Mouse (Mus musculus) embryonic facial prominence, embryonic 15.5 days (tissue): ENCODE results near the gene Nrxn1. TPM values are rescaled to one million over a fixed set of nuclear protein-coding genes. Genes with fewer than 3 reads are reported as not detected.

ENCODE experiments used
- ATAC-seq: fragments of 200-750 bp; cut with Nextera tagmentation; 2 replicates; pipeline ENCODE4 v1.8.0; 2017; ENCODE audit warnings: low read depth, moderate TSS enrichment; ENCODE audit not compliant: insufficient number of reproducible peaks, low FRiP score, low TSS enrichment
- H3K27ac ChIP-seq: fragments of 300-500 bp; sonication (generic); replicated peaks from 2 replicates; pipeline ENCODE4 v1.5.1; 2015; ENCODE audit warnings: mild to moderate bottlenecking, inconsistent platforms
- H3K27me3 ChIP-seq: fragments of 300-500 bp; sonication (generic); 2 replicates; pipeline ENCODE4 v1.6.1; 2015; ENCODE audit warnings: inconsistent platforms
- H3K36me3 ChIP-seq: fragments of 300-500 bp; sonication (generic); 2 replicates; pipeline ENCODE4 v1.6.1; 2015; ENCODE audit warnings: mild to moderate bottlenecking, inconsistent platforms
- H3K4me1 ChIP-seq: fragments of 300-500 bp; sonication (generic); 2 replicates; pipeline ENCODE4 v1.6.1; 2015; ENCODE audit warnings: inconsistent platforms
- H3K4me2 ChIP-seq: fragments of 300-500 bp; sonication (generic); replicated peaks from 2 replicates; pipeline ENCODE4 v1.6.1; 2015; ENCODE audit warnings: mild to moderate bottlenecking, inconsistent platforms
- H3K4me3 ChIP-seq: fragments of 300-500 bp; sonication (generic); replicated peaks from 2 replicates; pipeline ENCODE4 v1.5.1; 2015; ENCODE audit warnings: mild to moderate bottlenecking, inconsistent platforms
- H3K9ac ChIP-seq: fragments of 300-500 bp; sonication (generic); 2 replicates; pipeline ENCODE4 v1.6.1; 2015; ENCODE audit warnings: inconsistent platforms
- H3K9me3 ChIP-seq: fragments of 300-500 bp; sonication (generic); replicated peaks from 2 replicates; pipeline ENCODE4 v1.6.1; 2016; ENCODE audit warnings: inconsistent platforms
- WGBS: fragments of 180-500 bp; shearing (Covaris S2); methylation state at CpG from one replicate; pipeline ENCODE4 v1.1.7; 2015; 5-methylcytosine and 5-hydroxymethylcytosine counted together
- polyA plus RNA-seq: library from polyadenylated mRNA; unstranded; fragments of >200 nt; fragmentation: Nextera tagmentation; extraction: Ambion mirVana; gene quantifications from 2 replicates; pipeline ENCODE4 v1.2.1, GENCODE M21; 2015

Nrxn1 gene
- polyA plus RNA-seq, 1 experiment from 2014 or later = 12.6 TPM

- H3K4me3 ChIP-seq = no peak overlapping the region
- ATAC-seq = no peak
- H3K27me3 ChIP-seq = no peaks in the 10 kb centered on the region
- H3K9me3 ChIP-seq = no peaks in the 10 kb centered on the region
- H3K27ac ChIP-seq = no peak overlapping the region
- no peak overlapping the region for H3K4me2 ChIP-seq
- WGBS = 82% methylated on average over 4 of the region's 4 CpGs
- H3K9ac ChIP-seq = no peak overlapping the region
- no peaks in the 10 kb centered on the region for H3K36me3 ChIP-seq
- no peaks in the 10 kb centered on the region for H3K4me1 ChIP-seq
Observed at GRCm38 (mm10) chr17:90638183-90638727, 454.6 kb downstream of the Nrxn1 start.

- Histone ChIP-seq H3K4me1 (no peaks in the 10 kb centered on the region), H3K27me3 (no peaks in the 10 kb centered on the region), H3K9me3 (no peaks in the 10 kb centered on the region), H3K4me3 (no peak overlapping the region), H3K36me3 (no peaks in the 10 kb centered on the region), H3K27ac (no peak overlapping the region), H3K4me2 (no peak overlapping the region), H3K9ac (no peak overlapping the region)
- no peak for ATAC-seq
- WGBS = 49% methylated on average over 2 of the region's 2 CpGs
Observed at GRCm38 (mm10) chr17:90631371-90631770, 461.5 kb downstream of the Nrxn1 start.

- Histone ChIP-seq H3K36me3 (no peaks in the 10 kb centered on the region), H3K9ac (no peak overlapping the region), H3K4me1 (no peaks in the 10 kb centered on the region), H3K9me3 (no peaks in the 10 kb centered on the region), H3K27me3 (no peaks in the 10 kb centered on the region), H3K4me3 (no peak overlapping the region), H3K4me2 (no peak overlapping the region), H3K27ac (no peak overlapping the region)
- no peak for ATAC-seq
- WGBS = 80% methylated on average over 13 of the region's 13 CpGs
Observed at GRCm38 (mm10) chr17:90629851-90630250, 463.0 kb downstream of the Nrxn1 start.

- Histone ChIP-seq H3K4me2 (no peak overlapping the region), H3K9ac (no peak overlapping the region), H3K9me3 (no peaks in the 10 kb centered on the region), H3K4me1 (no peaks in the 10 kb centered on the region), H3K4me3 (no peak overlapping the region), H3K27me3 (no peaks in the 10 kb centered on the region), H3K36me3 (no peaks in the 10 kb centered on the region), H3K27ac (no peak overlapping the region)
- WGBS = 8% methylated on average over 2 of the region's 2 CpGs
- ATAC-seq = no peak
Observed at GRCm38 (mm10) chr17:90628469-90628868, 464.4 kb downstream of the Nrxn1 start.

GRCm38 (mm10) chr17:90628004-90628403 is 464.9 kb downstream of the Nrxn1 start:
- ATAC-seq = no peak
- no peak overlapping the region for H3K9ac ChIP-seq
- WGBS = 53% methylated on average over 3 of the region's 3 CpGs
- no peak overlapping the region for H3K4me2 ChIP-seq
- H3K9me3 ChIP-seq = no peaks in the 10 kb centered on the region
- H3K27ac ChIP-seq = no peak overlapping the region
- H3K27me3 ChIP-seq = no peaks in the 10 kb centered on the region
- H3K36me3 ChIP-seq = no peaks in the 10 kb centered on the region
- no peak overlapping the region for H3K4me3 ChIP-seq
- no peaks in the 10 kb centered on the region for H3K4me1 ChIP-seq

- Histone ChIP-seq H3K27ac (no peak overlapping the region), H3K4me3 (no peak overlapping the region), H3K27me3 (no peaks in the 10 kb centered on the region), H3K4me1 (no peaks in the 10 kb centered on the region), H3K9ac (no peak overlapping the region), H3K36me3 (no peaks in the 10 kb centered on the region), H3K9me3 (no peaks in the 10 kb centered on the region), H3K4me2 (no peak overlapping the region)
- 71% methylated on average over 3 of the region's 3 CpGs for WGBS
- ATAC-seq = no peak
Observed at GRCm38 (mm10) chr17:90627395-90627794, 465.5 kb downstream of the Nrxn1 start.

- no peak for ATAC-seq
- H3K9ac ChIP-seq = no peak overlapping the region
- no peak overlapping the region for H3K4me3 ChIP-seq
- no peak overlapping the region for H3K27ac ChIP-seq
- H3K36me3 ChIP-seq = no peaks in the 10 kb centered on the region
- no peaks in the 10 kb centered on the region for H3K4me1 ChIP-seq
- no peak overlapping the region for H3K4me2 ChIP-seq
- no peaks in the 10 kb centered on the region for H3K27me3 ChIP-seq
- WGBS = 42% methylated on average over 1 of the region's 1 CpGs
- no peaks in the 10 kb centered on the region for H3K9me3 ChIP-seq
Observed at GRCm38 (mm10) chr17:90624591-90625266, 468.1 kb downstream of the Nrxn1 start.

GRCm38 (mm10) chr17:90621828-90622227 is 471.0 kb downstream of the Nrxn1 start:
- Histone ChIP-seq H3K4me3 (no peak overlapping the region), H3K27me3 (no peaks in the 10 kb centered on the region), H3K36me3 (no peaks in the 10 kb centered on the region), H3K4me1 (no peaks in the 10 kb centered on the region), H3K27ac (no peak overlapping the region), H3K4me2 (no peak overlapping the region), H3K9me3 (no peaks in the 10 kb centered on the region), H3K9ac (no peak overlapping the region)
- ATAC-seq = no peak
- WGBS = 87% methylated on average over 4 of the region's 4 CpGs

GRCm38 (mm10) chr17:90615019-90615418 is 477.9 kb downstream of the Nrxn1 start:
- no peaks in the 10 kb centered on the region for H3K27me3 ChIP-seq
- WGBS = 71% methylated on average over 3 of the region's 3 CpGs

GRCm38 (mm10) chr17:90607427-90607806 is 485.5 kb downstream of the Nrxn1 start:
- no peaks in the 10 kb centered on the region for H3K27me3 ChIP-seq
- ATAC-seq = no peak
- no peaks in the 10 kb centered on the region for H3K9me3 ChIP-seq
- no peak overlapping the region for H3K4me3 ChIP-seq
- no peak overlapping the region for H3K4me2 ChIP-seq
- H3K36me3 ChIP-seq = no peaks in the 10 kb centered on the region
- no peak overlapping the region for H3K27ac ChIP-seq
- H3K9ac ChIP-seq = no peak overlapping the region
- no peaks in the 10 kb centered on the region for H3K4me1 ChIP-seq

More at GRCm38 (mm10) chr17:90615019-90615418, 477.9 kb downstream of the Nrxn1 start:
- Histone ChIP-seq H3K27ac (no peak overlapping the region), H3K4me2 (no peak overlapping the region), H3K4me3 (no peak overlapping the region), H3K9ac (no peak overlapping the region), H3K36me3 (no peaks in the 10 kb centered on the region), H3K4me1 (no peaks in the 10 kb centered on the region), H3K9me3 (no peaks in the 10 kb centered on the region)
- no peak for ATAC-seq

- no peak overlapping the region for H3K4me2 ChIP-seq
- no peak overlapping the region for H3K27ac ChIP-seq
- WGBS = 83% methylated on average over 4 of the region's 4 CpGs
- H3K9me3 ChIP-seq = no peaks in the 10 kb centered on the region
- no peaks in the 10 kb centered on the region for H3K36me3 ChIP-seq
- H3K4me1 ChIP-seq = no peaks in the 10 kb centered on the region
- no peak overlapping the region for H3K4me3 ChIP-seq
- H3K27me3 ChIP-seq = no peaks in the 10 kb centered on the region
- ATAC-seq = no peak
- H3K9ac ChIP-seq = no peak overlapping the region
Observed at GRCm38 (mm10) chr17:90606718-90607426, 486.0 kb downstream of the Nrxn1 start.
